Mouse (Mus musculus): ENCODE results near the gene Doc2g. TPM values are rescaled to one million over a fixed set of nuclear protein-coding genes. Genes with fewer than 3 reads are reported as not detected.
"Not testable (repeated sequence)": the region's sequence is repeated elsewhere in the genome, so short reads cannot be mapped to it uniquely, and the experiment has no call there.

Doc2g gene
- polyA plus RNA-seq, 1 experiment, result 2.5 TPM

DNA sequence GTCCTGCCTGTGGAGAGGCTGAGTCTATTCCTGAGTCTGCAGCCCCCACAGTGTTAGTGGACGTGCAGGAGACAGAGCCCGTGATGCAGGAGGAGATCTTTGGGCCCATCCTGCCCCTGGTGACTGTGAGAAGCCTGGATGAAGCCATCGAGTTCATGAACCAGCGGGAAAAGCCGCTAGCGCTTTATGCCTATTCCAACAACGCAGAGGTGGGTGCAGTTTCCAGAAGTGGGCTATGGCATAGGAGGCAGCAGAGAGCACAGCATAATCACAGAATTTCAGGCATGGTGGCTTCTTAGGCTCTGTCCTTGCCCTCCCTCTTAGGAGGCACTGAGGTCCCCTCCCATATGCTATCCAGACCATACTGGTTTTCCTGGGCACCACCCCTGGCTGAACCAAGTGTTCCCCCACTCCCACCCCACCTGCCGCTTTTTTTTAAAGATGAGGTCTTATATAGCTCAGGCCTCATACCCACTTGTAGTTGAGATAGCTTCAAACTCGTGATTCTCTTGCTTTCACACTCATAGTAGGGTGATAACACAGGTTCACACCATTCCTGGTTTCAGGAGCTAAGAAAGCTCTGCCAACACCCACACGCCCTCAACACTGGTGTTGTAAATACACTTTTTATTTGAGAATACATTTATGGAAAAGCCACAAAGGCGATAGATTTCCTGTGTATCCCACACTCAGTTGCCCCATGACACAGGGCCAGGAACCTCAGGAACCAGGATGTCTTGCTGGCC, 36.6 kb upstream of the Doc2g start:
- Histone ChIP-seq H3K79me2 (ENCODE audit: control insufficient read depth, insufficient read depth) (no peaks in the 10 kb centered on the region), H3ac (ENCODE audit: control insufficient read depth, insufficient read length) (no peak overlapping the region), H3K27me3 (ENCODE audit: control insufficient read depth, insufficient read depth, insufficient read length) (peaks cover 18% of the 10 kb centered on the region), H3K4me3 (no peak overlapping the region), H3K4me2 (ENCODE audit: low read depth) (no peak overlapping the region), H3K36me3 (ENCODE audit: control insufficient read depth, insufficient read depth) (no peaks in the 10 kb centered on the region)
- TF ChIP-seq E2F4 (IDR thresholded peaks at IDR 0.05; ENCODE audit: insufficient read depth), result no peak
- TF ChIP-seq MYOG (IDR thresholded peaks at IDR 0.05; ENCODE audit: control insufficient read depth in 1 of 3, insufficient read depth in 1 of 3, insufficient read length in 2 of 3, low read depth in 2 of 3), result no peak
- no peak for TF ChIP-seq TCF12 (IDR thresholded peaks at IDR 0.05; ENCODE audit: insufficient read depth, poor library complexity, severe bottlenecking)
- no peak for TF ChIP-seq SRF (IDR thresholded peaks at IDR 0.05; ENCODE audit: control insufficient read depth, insufficient read length, low read depth)
- no peak for TF ChIP-seq USF1 (IDR thresholded peaks at IDR 0.05; ENCODE audit: low read depth)
- no peak for TF ChIP-seq MAX (IDR thresholded peaks at IDR 0.05; ENCODE audit: low read depth)
- TF ChIP-seq REST (IDR thresholded peaks at IDR 0.05; ENCODE audit: insufficient read depth, insufficient read length), result no peak
- no peak for TF ChIP-seq POLR2A (IDR thresholded peaks at IDR 0.05; ENCODE audit: insufficient read length, low read depth)

DNA sequence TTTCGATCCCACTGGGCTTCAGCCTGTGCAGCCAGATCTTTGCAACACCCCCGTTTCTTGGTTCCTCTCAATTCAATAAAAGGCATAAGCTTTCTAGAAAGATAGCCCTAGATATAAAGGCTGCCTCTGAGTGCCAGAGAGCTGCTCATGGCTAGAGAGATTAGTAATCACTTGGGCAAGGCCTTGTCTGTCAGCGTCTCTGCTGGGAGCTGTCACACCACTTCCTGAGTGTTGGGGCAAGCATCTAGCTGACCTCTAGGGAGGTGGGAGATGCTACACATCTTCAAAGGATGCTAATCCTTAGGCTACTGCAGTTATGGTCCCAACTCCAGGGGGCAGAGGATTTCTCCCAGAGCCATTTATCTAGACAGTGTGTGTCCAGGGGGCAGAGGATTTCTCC, 35.9 kb upstream of the Doc2g start:
- no peak overlapping the region for H3ac ChIP-seq (ENCODE audit: control insufficient read depth, insufficient read length)
- H3K27me3 ChIP-seq (ENCODE audit: control insufficient read depth, insufficient read depth, insufficient read length), result peaks cover 18% of the 10 kb centered on the region
- TF ChIP-seq USF1 (IDR thresholded peaks at IDR 0.05; ENCODE audit: low read depth) (no peak), TCF3 (IDR thresholded peaks at IDR 0.05; ENCODE audit: insufficient read length, low read depth) (no peak), POLR2A (IDR thresholded peaks at IDR 0.05; ENCODE audit: insufficient read length, low read depth) (no peak), SRF (IDR thresholded peaks at IDR 0.05; ENCODE audit: control insufficient read depth, insufficient read length, low read depth) (no peak), E2F4 (IDR thresholded peaks at IDR 0.05; ENCODE audit: insufficient read depth) (no peak), MAX (IDR thresholded peaks at IDR 0.05; ENCODE audit: low read depth) (no peak), TCF12 (IDR thresholded peaks at IDR 0.05; ENCODE audit: insufficient read depth, poor library complexity, severe bottlenecking) (no peak), CEBPB (IDR thresholded peaks at IDR 0.05; ENCODE audit: insufficient read depth, poor library complexity, severe bottlenecking) (no peak), REST (IDR thresholded peaks at IDR 0.05; ENCODE audit: insufficient read depth, insufficient read length) (no peak), POLR2AphosphoS2 (IDR thresholded peaks at IDR 0.05; ENCODE audit: insufficient read length, low read depth) (no peak), MYOG (IDR thresholded peaks at IDR 0.05; ENCODE audit: control insufficient read depth in 1 of 3, insufficient read depth in 1 of 3, insufficient read length in 2 of 3, low read depth in 2 of 3) (no peak), MYOD1 (IDR thresholded peaks at IDR 0.05; ENCODE audit: control insufficient read depth in 1 of 3, insufficient read length in 2 of 3, low read depth in 2 of 3) (no peak)
- no peak overlapping the region for H3K4me3 ChIP-seq
- no peak overlapping the region for H3K4me2 ChIP-seq (ENCODE audit: low read depth)
- H3K79me2 ChIP-seq (ENCODE audit: control insufficient read depth, insufficient read depth), result no peaks in the 10 kb centered on the region
- H3K36me3 ChIP-seq (ENCODE audit: control insufficient read depth, insufficient read depth), result no peaks in the 10 kb centered on the region

DNA sequence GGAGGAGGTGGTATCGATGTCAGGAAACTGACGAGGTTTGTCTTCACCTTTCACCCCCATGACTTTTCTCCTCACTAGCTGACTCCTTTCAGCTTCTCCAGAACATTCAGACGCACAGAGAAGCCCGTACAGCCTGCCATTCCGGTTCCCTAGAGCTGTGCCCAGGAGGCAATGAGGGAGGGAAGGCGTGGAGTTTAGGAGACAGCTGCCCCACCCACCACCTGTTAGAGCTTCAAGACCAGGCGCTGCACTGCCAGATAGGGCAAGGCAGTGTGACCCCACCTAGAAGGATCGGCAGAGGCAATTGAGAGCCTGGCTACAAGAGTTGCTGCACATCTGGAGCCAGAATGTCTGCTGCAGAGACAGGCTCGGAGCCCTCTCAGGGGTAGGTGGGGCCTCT, 30.9 kb upstream of the Doc2g start, which contains the start of gene Aldh3b2:
Aldh3b2 (plus strand) TSS at position 100 of the 400 bp plus-strand sequence.
- no peak for TF ChIP-seq TCF12 (IDR thresholded peaks at IDR 0.05; ENCODE audit: insufficient read depth, poor library complexity, severe bottlenecking)
- TF ChIP-seq MYOD1 (IDR thresholded peaks at IDR 0.05; ENCODE audit: control insufficient read depth in 1 of 3, insufficient read length in 2 of 3, low read depth in 2 of 3), result peak in 2 of 3 experiments; percentile 68 to 81
- peak in 2 of 3 experiments; percentile 39 to 78 for TF ChIP-seq MYOG (IDR thresholded peaks at IDR 0.05; ENCODE audit: control insufficient read depth in 1 of 3, insufficient read depth in 1 of 3, insufficient read length in 2 of 3, low read depth in 2 of 3)
- TF ChIP-seq USF1 (IDR thresholded peaks at IDR 0.05; ENCODE audit: low read depth), result no peak
- no peak for TF ChIP-seq TCF3 (IDR thresholded peaks at IDR 0.05; ENCODE audit: insufficient read length, low read depth)
- TF ChIP-seq POLR2AphosphoS2 (IDR thresholded peaks at IDR 0.05; ENCODE audit: insufficient read length, low read depth), result no peak
- no peak for TF ChIP-seq POLR2A (IDR thresholded peaks at IDR 0.05; ENCODE audit: insufficient read length, low read depth)
- peaks cover 24% of the 10 kb centered on the region for H3K27me3 ChIP-seq (ENCODE audit: control insufficient read depth, insufficient read depth, insufficient read length)

GRCm38 (mm10) chr19:3974608-3975007, 28.5 kb upstream of the Doc2g start:
- not testable (repeated sequence) for H3K4me3 ChIP-seq; H3K36me3 ChIP-seq (ENCODE audit: control insufficient read depth, insufficient read depth); H3K79me2 ChIP-seq (ENCODE audit: control insufficient read depth, insufficient read depth); H3K4me2 ChIP-seq (ENCODE audit: low read depth); H3ac ChIP-seq (ENCODE audit: control insufficient read depth, insufficient read length)
- peaks cover 19% of the 10 kb centered on the region for H3K27me3 ChIP-seq (ENCODE audit: control insufficient read depth, insufficient read depth, insufficient read length)

More for the DNA sequence above, 30.9 kb upstream of the Doc2g start, which contains the start of gene Aldh3b2:
- no peaks in the 10 kb centered on the region for H3K36me3 ChIP-seq (ENCODE audit: control insufficient read depth, insufficient read depth)
- no peak within 1 kb of the TSS for H3ac ChIP-seq (ENCODE audit: control insufficient read depth, insufficient read length)
- H3K4me3 ChIP-seq, result no peak within 1 kb of the TSS
- H3K79me2 ChIP-seq (ENCODE audit: control insufficient read depth, insufficient read depth), result no peaks in the 10 kb centered on the region
- H3K4me2 ChIP-seq (ENCODE audit: low read depth), result no peak within 1 kb of the TSS

- Histone ChIP-seq H3K79me2 (ENCODE audit: control insufficient read depth, insufficient read depth) (no peaks in the 10 kb centered on the region), H3K36me3 (ENCODE audit: control insufficient read depth, insufficient read depth) (no peaks in the 10 kb centered on the region), H3ac (ENCODE audit: control insufficient read depth, insufficient read length) (no peak overlapping the region), H3K27me3 (ENCODE audit: control insufficient read depth, insufficient read depth, insufficient read length) (peaks cover 11% of the 10 kb centered on the region), H3K4me2 (ENCODE audit: low read depth) (no peak overlapping the region), H3K4me3 (no peak overlapping the region)
- no peak for TF ChIP-seq USF1 (IDR thresholded peaks at IDR 0.05; ENCODE audit: low read depth)
- no peak for TF ChIP-seq CEBPB (IDR thresholded peaks at IDR 0.05; ENCODE audit: insufficient read depth, poor library complexity, severe bottlenecking)
- no peak for TF ChIP-seq SRF (IDR thresholded peaks at IDR 0.05; ENCODE audit: control insufficient read depth, insufficient read length, low read depth)
- no peak for TF ChIP-seq TCF12 (IDR thresholded peaks at IDR 0.05; ENCODE audit: insufficient read depth, poor library complexity, severe bottlenecking)
- TF ChIP-seq MAX (IDR thresholded peaks at IDR 0.05; ENCODE audit: low read depth), result no peak
- no peak for TF ChIP-seq TCF3 (IDR thresholded peaks at IDR 0.05; ENCODE audit: insufficient read length, low read depth)
- TF ChIP-seq POLR2AphosphoS2 (IDR thresholded peaks at IDR 0.05; ENCODE audit: insufficient read length, low read depth), result no peak
- no peak for TF ChIP-seq POLR2A (IDR thresholded peaks at IDR 0.05; ENCODE audit: insufficient read length, low read depth)
- TF ChIP-seq MYOD1 (IDR thresholded peaks at IDR 0.05; ENCODE audit: control insufficient read depth in 1 of 3, insufficient read length in 2 of 3, low read depth in 2 of 3), result no peak
- no peak for TF ChIP-seq MYOG (IDR thresholded peaks at IDR 0.05; ENCODE audit: control insufficient read depth in 1 of 3, insufficient read depth in 1 of 3, insufficient read length in 2 of 3, low read depth in 2 of 3)
- no peak for TF ChIP-seq REST (IDR thresholded peaks at IDR 0.05; ENCODE audit: insufficient read depth, insufficient read length)
- TF ChIP-seq E2F4 (IDR thresholded peaks at IDR 0.05; ENCODE audit: insufficient read depth), result no peak
These were observed 27.2 kb upstream of the Doc2g start for GRCm38 (mm10) chr19:3975866-3976265.
